Mouse (Mus musculus) C2C12 (cell line): ENCODE data around the gene Tmem178. TPM values are rescaled to one million over a fixed set of nuclear protein-coding genes. Genes with fewer than 3 reads are reported as not detected.

ENCODE experiments used
- H3K27me3 ChIP-seq: one replicate; pipeline ENCODE4 v1.6.1; 2011; ENCODE audit not compliant: control insufficient read depth, insufficient read depth, insufficient read length
- H3K36me3 ChIP-seq: one replicate; pipeline ENCODE4 v1.6.1; 2011; ENCODE audit not compliant: control insufficient read depth, insufficient read depth
- H3K4me3 ChIP-seq: one replicate; pipeline ENCODE4 v1.5.1; 2011; ENCODE audit warnings: mild to moderate bottlenecking, control low read depth; ENCODE audit not compliant: poor library complexity, insufficient read depth, severe bottlenecking
- H3K79me2 ChIP-seq: one replicate; pipeline ENCODE4 v1.6.1; 2011; ENCODE audit not compliant: control insufficient read depth, insufficient read depth
- H3K79me3 ChIP-seq: one replicate; pipeline ENCODE4 v1.6.1; 2011; ENCODE audit warnings: low read depth, control low read depth
- H3ac ChIP-seq: one replicate; pipeline ENCODE3; 2011; ENCODE audit warnings: low read depth; ENCODE audit not compliant: control insufficient read depth, insufficient read length
- CEBPB ChIP-seq: IDR thresholded peaks from one replicate; pipeline ENCODE4 v1.6.1; 2011; ENCODE audit warnings: low read depth, mild to moderate bottlenecking, control low read depth, moderate library complexity
- CTCF ChIP-seq: IDR thresholded peaks from one replicate; pipeline ENCODE4 v1.5.1; 2011; ENCODE audit not compliant: control insufficient read depth, insufficient read depth, insufficient read length
- FOSL1 ChIP-seq: IDR thresholded peaks from one replicate; pipeline ENCODE4 v1.8.0; 2011; ENCODE audit warnings: mild to moderate bottlenecking, low read length; ENCODE audit not compliant: poor library complexity, insufficient read depth, severe bottlenecking
- MAX ChIP-seq: IDR thresholded peaks from one replicate; pipeline ENCODE4 v1.6.1; 2011; ENCODE audit warnings: mild to moderate bottlenecking, control low read depth
- MYOD1 ChIP-seq: IDR thresholded peaks from one replicate; pipeline ENCODE4 v1.6.1; 2011; ENCODE audit warnings: low read depth; ENCODE audit not compliant: control insufficient read depth, insufficient read length
- MYOG ChIP-seq: IDR thresholded peaks from one replicate; pipeline ENCODE4 v1.6.1; 2011; ENCODE audit not compliant: control insufficient read depth, insufficient read length; ENCODE audit errors: extremely low read depth
- USF1 ChIP-seq: IDR thresholded peaks from one replicate; pipeline ENCODE4 v1.6.1; 2011; ENCODE audit warnings: low read depth, mild to moderate bottlenecking, control low read depth, moderate library complexity
- polyA plus RNA-seq: library from polyadenylated mRNA; unstranded; fragments of >200 nt; fragmentation: generic; extraction: Trizol; gene quantifications from one replicate; pipeline ENCODE4 v1.2.1, GENCODE M21; 2012; ENCODE audit warnings: missing spikeins

Tmem178 gene
- polyA plus RNA-seq, 1 experiment, result not detected

- H3ac ChIP-seq, result no peak overlapping the region
- H3K79me2 ChIP-seq, result no peaks in the 10 kb centered on the region
- H3K4me3 ChIP-seq, result no peak overlapping the region
- no peak for TF ChIP-seq CEBPB
- TF ChIP-seq FOSL1, result no peak
- TF ChIP-seq USF1, result no peak
- TF ChIP-seq MAX, result no peak
- TF ChIP-seq MYOD1, result no peak
- no peak for TF ChIP-seq CTCF
- no peak for TF ChIP-seq MYOG
- no peaks in the 10 kb centered on the region for H3K36me3 ChIP-seq
- no peaks in the 10 kb centered on the region for H3K27me3 ChIP-seq
- no peaks in the 10 kb centered on the region for H3K79me3 ChIP-seq
These were observed 54.5 kb downstream of the Tmem178 start for GRCm38 (mm10) chr17:80998958-80999357.

- Histone ChIP-seq H3K27me3 (peaks cover 4% of the 10 kb centered on the region), H3K36me3 (no peaks in the 10 kb centered on the region), H3K79me2 (no peaks in the 10 kb centered on the region), H3K4me3 (no peak overlapping the region), H3K79me3 (no peaks in the 10 kb centered on the region), H3ac (no peak overlapping the region)
- TF ChIP-seq MYOD1 (no peak), CEBPB (no peak), MAX (no peak)
These were observed 56.6 kb downstream of the Tmem178 start for GRCm38 (mm10) chr17:81001010-81001409.

- Histone ChIP-seq H3ac (no peak overlapping the region), H3K79me3 (no peaks in the 10 kb centered on the region), H3K27me3 (peaks cover 8% of the 10 kb centered on the region), H3K79me2 (no peaks in the 10 kb centered on the region), H3K36me3 (no peaks in the 10 kb centered on the region), H3K4me3 (no peak overlapping the region)
- TF ChIP-seq MAX, result no peak
- no peak for TF ChIP-seq USF1
- TF ChIP-seq FOSL1, result no peak
- no peak for TF ChIP-seq MYOD1
- no peak for TF ChIP-seq CTCF
- no peak for TF ChIP-seq MYOG
- no peak for TF ChIP-seq CEBPB
These were observed 57.2 kb downstream of the Tmem178 start for GRCm38 (mm10) chr17:81001647-81002046.

GRCm38 (mm10) chr17:81002130-81002529 is 57.7 kb downstream of the Tmem178 start:
- TF ChIP-seq CEBPB, result no peak
- no peak for TF ChIP-seq MYOG
- TF ChIP-seq USF1, result no peak
- no peak for TF ChIP-seq FOSL1
- no peak for TF ChIP-seq MAX
- H3K79me3 ChIP-seq, result no peaks in the 10 kb centered on the region
- no peaks in the 10 kb centered on the region for H3K79me2 ChIP-seq
- peaks cover 8% of the 10 kb centered on the region for H3K27me3 ChIP-seq
- H3K4me3 ChIP-seq, result no peak overlapping the region
- H3K36me3 ChIP-seq, result no peaks in the 10 kb centered on the region
- no peak overlapping the region for H3ac ChIP-seq

- H3K79me3 ChIP-seq, result no peaks in the 10 kb centered on the region
- H3K4me3 ChIP-seq, result no peak overlapping the region
- H3K79me2 ChIP-seq, result no peaks in the 10 kb centered on the region
- H3K36me3 ChIP-seq, result no peaks in the 10 kb centered on the region
- no peak for TF ChIP-seq FOSL1
- TF ChIP-seq MAX, result no peak
- no peak for TF ChIP-seq CEBPB
- TF ChIP-seq USF1, result no peak
- TF ChIP-seq MYOD1, result no peak
- TF ChIP-seq MYOG, result no peak
- TF ChIP-seq CTCF, result no peak
- H3K27me3 ChIP-seq, result peaks cover 8% of the 10 kb centered on the region
- no peak overlapping the region for H3ac ChIP-seq
These were observed 60.0 kb downstream of the Tmem178 start for GRCm38 (mm10) chr17:81004454-81004853.

- Histone ChIP-seq H3ac (no peak overlapping the region), H3K36me3 (no peaks in the 10 kb centered on the region), H3K79me2 (no peaks in the 10 kb centered on the region), H3K27me3 (peaks cover 8% of the 10 kb centered on the region), H3K79me3 (no peaks in the 10 kb centered on the region), H3K4me3 (no peak overlapping the region)
- TF ChIP-seq USF1, result no peak
- TF ChIP-seq CTCF, result no peak
- no peak for TF ChIP-seq CEBPB
- TF ChIP-seq MYOG, result no peak
- no peak for TF ChIP-seq MAX
These were observed 60.9 kb downstream of the Tmem178 start for GRCm38 (mm10) chr17:81005292-81005691.
